Mouse (Mus musculus) midbrain, embryonic 16.5 days (tissue): ENCODE results near the gene Smoc1. TPM values are rescaled to one million over a fixed set of nuclear protein-coding genes. Genes with fewer than 3 reads are reported as not detected.
A peak's percentile ranks its signal among the peaks of the same experiment; 100 is the strongest.

Experiments
- ATAC-seq: fragments of 200-750 bp; cut with Nextera tagmentation; 2 replicates; pipeline ENCODE4 v1.8.0; 2017; ENCODE audit warnings: moderate TSS enrichment
- H3K27ac ChIP-seq: fragments of 300-500 bp; sonication (generic); 2 replicates; pipeline ENCODE4 v1.5.1; 2014; ENCODE audit warnings: mild to moderate bottlenecking, low read length, mixed read lengths
- H3K27me3 ChIP-seq: fragments of 300-500 bp; sonication (generic); 2 replicates; pipeline ENCODE4 v1.6.1; 2014; ENCODE audit warnings: low read depth, low read length, mixed read lengths; ENCODE audit not compliant: control insufficient read depth, insufficient read depth
- H3K36me3 ChIP-seq: fragments of 300-500 bp; sonication (generic); 2 replicates; pipeline ENCODE4 v1.6.1; 2014; ENCODE audit warnings: mild to moderate bottlenecking, low read length, moderate library complexity, mixed read lengths; ENCODE audit not compliant: control insufficient read depth, insufficient read depth
- H3K4me1 ChIP-seq: fragments of 300-500 bp; sonication (generic); 2 replicates; pipeline ENCODE4 v1.6.1; 2014; ENCODE audit warnings: mild to moderate bottlenecking, low read length, mixed read lengths; ENCODE audit not compliant: control insufficient read depth, insufficient read depth
- H3K4me2 ChIP-seq: fragments of 300-500 bp; sonication (generic); 2 replicates; pipeline ENCODE4 v1.6.1; 2014; ENCODE audit warnings: mild to moderate bottlenecking, low read length, mixed read lengths
- H3K4me3 ChIP-seq: fragments of 300-500 bp; sonication (generic); 2 replicates; pipeline ENCODE4 v1.5.1; 2014; ENCODE audit warnings: low read depth, mild to moderate bottlenecking, low read length, moderate library complexity, mixed read lengths
- H3K9ac ChIP-seq: fragments of 300-500 bp; sonication (generic); 2 replicates; pipeline ENCODE4 v1.6.1; 2014; ENCODE audit warnings: low read depth, low read length, mixed read lengths
- H3K9me3 ChIP-seq: fragments of 300-500 bp; sonication (generic); replicated peaks from 2 replicates; pipeline ENCODE4 v1.6.1; 2014; ENCODE audit warnings: mild to moderate bottlenecking, low read length, mixed read lengths; ENCODE audit not compliant: control insufficient read depth, poor library complexity, severe bottlenecking
- WGBS: fragments of 180-500 bp; shearing (Covaris S2); extraction: QIAGEN DNeasy Blood & Tissue Kit; methylation state at CpG from one replicate; pipeline ENCODE4 v1.1.7; 2014; 5-methylcytosine and 5-hydroxymethylcytosine counted together
- polyA plus RNA-seq: library from polyadenylated mRNA; unstranded; fragments of >200 nt; fragmentation: Nextera tagmentation; extraction: Ambion mirVana; gene quantifications from 2 replicates; pipeline ENCODE4 v1.2.1, GENCODE M21; 2015

Gene Smoc1
- polyA plus RNA-seq, 1 experiment from 2014 or later, result 29.0 TPM

DNA sequence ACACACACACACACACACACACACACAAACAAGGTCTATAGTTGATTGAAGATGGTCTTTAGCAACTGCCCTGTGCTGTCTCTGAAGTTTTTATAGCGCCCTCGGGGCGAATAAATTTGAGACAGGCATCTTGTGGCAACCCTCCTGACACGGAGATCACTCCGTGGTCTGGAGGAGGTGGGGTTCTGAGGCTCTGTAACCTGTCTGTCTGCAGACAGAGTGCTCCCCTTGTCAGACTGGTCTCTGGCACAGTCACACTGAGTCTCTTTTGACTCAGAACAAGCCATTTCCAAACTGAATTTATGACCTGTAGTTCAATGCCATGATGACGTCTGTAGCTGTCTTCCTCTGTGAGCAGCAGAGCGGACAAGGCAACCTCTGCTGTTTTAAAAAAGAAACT is 75.1 kb downstream of the Smoc1 start:
- Histone ChIP-seq H3K9ac (no peak overlapping the region), H3K36me3 (no peaks in the 10 kb centered on the region), H3K27ac (no peak overlapping the region), H3K9me3 (no peaks in the 10 kb centered on the region), H3K4me1 (peaks cover 11% of the 10 kb centered on the region), H3K4me3 (no peak overlapping the region), H3K4me2 (no peak overlapping the region), H3K27me3 (no peaks in the 10 kb centered on the region)
- no peak for ATAC-seq
- WGBS, result 83% methylated on average over 7 of the region's 7 CpGs

DNA sequence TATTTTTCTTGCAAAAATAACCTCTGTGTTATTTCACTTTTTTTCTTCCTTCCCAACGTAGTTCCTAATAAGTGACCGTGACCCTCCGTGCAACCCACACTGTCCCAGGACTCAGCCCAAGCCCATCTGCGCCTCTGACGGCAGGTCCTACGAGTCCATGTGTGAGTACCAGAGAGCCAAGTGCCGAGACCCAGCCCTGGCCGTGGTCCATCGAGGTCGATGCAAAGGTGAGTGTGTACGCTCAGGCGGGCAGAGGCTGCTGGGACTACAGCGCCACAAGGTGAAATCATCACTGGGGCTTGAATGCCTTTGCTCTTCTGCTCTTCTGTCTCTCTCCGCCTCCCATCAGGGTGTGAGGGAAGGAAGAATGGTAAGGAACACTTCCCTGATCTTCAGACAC is 77.9 kb downstream of the Smoc1 start:
- no peak for ATAC-seq
- no peaks in the 10 kb centered on the region for H3K27me3 ChIP-seq
- H3K4me3 ChIP-seq, result no peak overlapping the region
- WGBS, result 89% methylated on average over 14 of the region's 14 CpGs
- no peaks in the 10 kb centered on the region for H3K36me3 ChIP-seq
- peaks cover 12% of the 10 kb centered on the region for H3K4me1 ChIP-seq
- no peak overlapping the region for H3K4me2 ChIP-seq
- H3K9me3 ChIP-seq, result no peaks in the 10 kb centered on the region
- H3K9ac ChIP-seq, result no peak overlapping the region
- H3K27ac ChIP-seq, result no peak overlapping the region

DNA sequence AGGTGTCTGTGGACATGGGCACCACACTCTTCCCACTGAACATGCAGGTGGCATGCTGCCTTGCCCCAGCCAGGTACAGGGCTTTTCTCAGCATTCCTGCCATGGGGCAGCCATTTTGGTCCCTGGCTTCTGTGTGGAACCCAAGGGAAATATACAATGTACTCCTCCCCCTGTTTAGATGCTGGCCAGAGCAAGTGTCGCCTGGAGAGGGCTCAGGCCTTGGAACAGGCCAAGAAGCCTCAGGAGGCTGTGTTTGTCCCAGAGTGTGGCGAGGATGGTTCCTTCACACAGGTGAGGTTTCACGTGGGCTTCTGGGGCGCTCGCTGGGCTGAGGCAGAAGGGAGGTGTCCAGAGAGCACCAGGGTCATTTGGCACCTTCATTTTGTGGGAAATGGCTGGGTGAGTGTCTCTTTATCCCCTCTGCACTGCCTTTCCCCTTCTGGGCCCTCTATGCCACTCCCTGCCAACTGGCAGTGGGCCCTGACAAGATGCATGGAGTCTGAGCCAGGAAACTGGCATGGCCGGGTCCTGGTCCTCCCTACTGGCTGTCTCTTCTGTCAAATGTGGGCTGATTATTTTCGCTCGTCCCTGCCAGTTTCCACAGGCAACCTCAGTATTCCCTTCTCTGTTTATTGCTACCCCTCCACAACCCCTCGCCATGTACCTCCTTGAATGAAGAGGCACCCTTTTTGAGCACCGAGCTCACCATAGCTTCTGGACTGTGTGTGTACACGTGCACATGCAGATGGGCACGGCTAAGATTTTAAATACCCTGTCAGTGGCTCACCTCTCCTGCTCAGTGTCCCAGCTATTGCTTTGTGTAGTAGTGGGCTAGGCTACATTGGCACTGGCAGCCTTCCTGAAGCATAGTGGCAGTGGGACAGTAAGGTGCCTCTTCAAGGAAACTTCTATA is 79.4 kb downstream of the Smoc1 start:
- ATAC-seq, result peak; percentile 82
- H3K4me1 ChIP-seq, result peaks cover 6% of the 10 kb centered on the region; the same call in 1 of the 2 replicates
- H3K9ac ChIP-seq, result no peak overlapping the region
- H3K36me3 ChIP-seq, result no peaks in the 10 kb centered on the region
- WGBS, result 77% methylated on average over 12 of the region's 12 CpGs
- H3K27me3 ChIP-seq, result no peaks in the 10 kb centered on the region
- H3K9me3 ChIP-seq, result no peaks in the 10 kb centered on the region
- H3K4me3 ChIP-seq, result no peak overlapping the region
- no peak overlapping the region for H3K4me2 ChIP-seq
- peak overlapping the region; percentile 56 for H3K27ac ChIP-seq

DNA sequence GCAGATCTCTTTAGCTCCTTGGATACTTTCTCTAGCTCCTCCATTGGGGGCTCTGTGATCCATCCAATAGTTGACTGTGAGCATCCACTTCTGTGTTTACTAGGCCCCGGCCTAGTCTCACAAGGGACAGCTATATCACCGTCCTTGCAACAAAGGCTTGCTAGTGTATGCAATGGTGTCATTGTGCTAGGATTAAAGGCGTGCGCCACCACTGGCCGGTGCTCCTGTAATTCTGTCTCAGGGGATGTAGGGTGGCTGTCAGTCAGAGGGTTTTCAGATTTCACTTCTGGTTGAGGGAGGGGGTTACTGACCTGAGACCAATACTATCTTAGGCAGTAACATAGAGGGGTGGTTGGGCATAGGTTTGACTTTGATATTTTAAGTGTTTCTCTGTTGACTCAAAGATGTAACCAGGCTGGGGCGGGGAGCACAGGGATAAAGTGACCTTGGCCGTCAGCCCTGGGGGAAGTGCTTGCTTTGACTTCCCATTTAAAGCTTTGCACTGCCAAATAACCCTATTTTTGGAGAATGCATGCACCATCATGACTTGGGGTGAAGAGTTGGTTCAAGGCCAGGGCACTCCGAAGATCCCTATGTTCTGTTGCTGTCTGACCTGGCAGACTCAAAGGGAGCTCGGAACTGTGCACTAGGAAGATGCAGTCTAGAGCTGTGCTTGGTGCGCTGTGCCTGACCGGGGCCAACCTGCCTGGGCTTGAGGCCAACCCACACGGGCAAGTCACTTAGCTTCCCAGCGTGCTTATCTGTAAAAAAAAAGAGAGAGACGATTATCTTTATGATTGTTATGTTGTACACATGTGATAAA is 80.9 kb downstream of the Smoc1 start:
- Histone ChIP-seq H3K9me3 (no peaks in the 10 kb centered on the region), H3K36me3 (no peaks in the 10 kb centered on the region), H3K4me2 (no peak overlapping the region), H3K4me1 (peaks cover 6% of the 10 kb centered on the region; the same call in 1 of the 2 replicates), H3K9ac (no peak overlapping the region), H3K27me3 (no peaks in the 10 kb centered on the region), H3K4me3 (no peak overlapping the region), H3K27ac (no peak overlapping the region)
- ATAC-seq, result no peak; the same call in 1 of the 2 replicates
- 68% methylated on average over 14 of the region's 14 CpGs for WGBS

DNA sequence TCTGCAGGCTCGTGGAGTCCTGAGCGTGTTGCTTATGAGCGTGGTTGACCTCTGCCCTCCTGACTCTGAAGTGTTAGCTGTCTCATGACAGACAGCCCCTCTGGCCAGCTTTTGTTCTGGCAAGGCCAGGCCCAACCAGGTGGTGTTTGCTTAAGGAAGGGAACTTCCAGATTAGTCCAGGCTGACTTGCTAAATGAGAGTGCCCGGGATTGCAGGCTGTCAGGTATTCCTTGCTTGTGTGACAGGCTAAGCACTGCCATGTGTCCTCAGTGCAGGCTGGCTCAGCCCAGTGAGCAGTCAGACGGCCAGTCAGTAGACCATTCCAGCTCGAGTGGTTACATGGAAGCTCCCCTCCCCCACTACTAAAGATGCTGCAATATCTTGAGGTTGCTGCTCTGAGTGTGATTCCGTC is 82.0 kb downstream of the Smoc1 start:
- WGBS, result 31% methylated on average over 7 of the region's 7 CpGs
- H3K4me1 ChIP-seq, result peaks cover 6% of the 10 kb centered on the region; the same call in 1 of the 2 replicates
- no peak overlapping the region for H3K4me2 ChIP-seq
- no peaks in the 10 kb centered on the region for H3K9me3 ChIP-seq
- no peaks in the 10 kb centered on the region for H3K36me3 ChIP-seq
- H3K27ac ChIP-seq, result no peak overlapping the region
- H3K27me3 ChIP-seq, result no peaks in the 10 kb centered on the region
- H3K9ac ChIP-seq, result peak overlapping the region; percentile 21; the same call in 1 of the 2 replicates
- no peak for ATAC-seq
- no peak overlapping the region for H3K4me3 ChIP-seq

DNA sequence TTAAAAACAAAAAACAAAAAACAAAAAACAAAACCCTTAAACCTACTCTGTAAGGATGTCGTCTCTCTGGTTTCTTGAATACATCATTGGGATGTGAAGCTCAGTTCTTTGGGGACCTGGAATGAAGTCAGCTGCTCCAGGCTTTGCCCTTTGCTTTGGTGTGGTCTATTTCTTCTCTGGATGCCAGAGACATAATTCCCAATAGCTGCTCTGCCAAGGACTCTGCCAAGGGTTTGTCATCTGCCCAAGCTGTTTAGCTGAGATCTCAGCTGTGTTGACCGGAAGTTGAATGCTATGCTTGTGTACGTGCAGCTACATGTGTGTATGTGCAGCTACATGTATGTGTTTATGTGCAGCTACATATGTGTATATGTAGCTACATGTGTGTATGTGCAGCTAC is 83.4 kb downstream of the Smoc1 start:
- Histone ChIP-seq H3K9ac (no peak overlapping the region), H3K27me3 (no peaks in the 10 kb centered on the region), H3K4me3 (no peak overlapping the region), H3K9me3 (no peaks in the 10 kb centered on the region), H3K36me3 (no peaks in the 10 kb centered on the region), H3K27ac (no peak overlapping the region), H3K4me1 (peaks cover 6% of the 10 kb centered on the region; the same call in 1 of the 2 replicates), H3K4me2 (no peak overlapping the region)
- 78% methylated on average over 3 of the region's 3 CpGs for WGBS
- no peak for ATAC-seq

DNA sequence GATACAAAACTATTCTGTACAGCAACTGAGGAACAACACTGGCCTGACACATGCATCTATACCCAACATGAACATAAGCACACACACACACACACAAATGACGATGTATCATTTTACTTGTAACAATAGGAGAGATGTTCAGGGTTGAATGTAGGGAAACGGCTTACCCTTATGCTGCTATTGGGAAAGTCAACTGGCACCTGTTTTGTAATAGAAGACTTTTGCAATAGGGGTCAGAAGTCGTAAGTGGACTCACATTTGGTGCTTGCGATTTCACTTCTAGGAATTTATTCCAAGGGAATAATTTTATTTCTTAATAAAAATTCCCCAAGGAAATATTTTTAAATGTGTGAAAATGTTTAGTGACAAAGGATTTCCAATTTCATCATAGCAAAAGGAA is 85.7 kb downstream of the Smoc1 start:
- H3K4me2 ChIP-seq, result no peak overlapping the region
- H3K27me3 ChIP-seq, result no peaks in the 10 kb centered on the region
- H3K4me1 ChIP-seq, result peaks cover 6% of the 10 kb centered on the region; the same call in 1 of the 2 replicates
- H3K36me3 ChIP-seq, result no peaks in the 10 kb centered on the region
- H3K27ac ChIP-seq, result no peak overlapping the region
- H3K4me3 ChIP-seq, result no peak overlapping the region
- no peaks in the 10 kb centered on the region for H3K9me3 ChIP-seq
- H3K9ac ChIP-seq, result no peak overlapping the region
- ATAC-seq, result no peak
- 94% methylated on average over 4 of the region's 4 CpGs for WGBS

DNA sequence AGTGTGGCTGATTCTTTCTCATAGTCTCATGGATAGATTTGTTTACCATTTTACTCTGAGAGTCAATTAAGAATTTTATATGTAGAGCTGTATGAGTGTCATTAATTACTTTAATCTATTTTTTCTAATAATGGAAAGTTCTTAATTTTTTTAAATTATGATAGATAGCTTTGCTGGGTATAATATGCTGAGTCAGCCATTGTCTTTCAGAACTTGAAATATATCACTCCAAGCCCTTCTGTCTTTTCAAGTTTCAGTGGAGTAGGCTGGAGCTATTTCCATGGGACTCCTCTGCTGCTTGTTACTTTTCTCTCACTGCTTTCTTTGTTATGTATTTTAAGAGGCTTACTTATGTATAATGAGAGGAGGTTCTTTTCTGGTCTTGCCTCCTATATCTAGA is 93.7 kb downstream of the Smoc1 start:
- Histone ChIP-seq H3K27me3 (no peaks in the 10 kb centered on the region), H3K9me3 (no peaks in the 10 kb centered on the region), H3K4me1 (no peaks in the 10 kb centered on the region), H3K4me2 (no peak overlapping the region), H3K9ac (no peak overlapping the region), H3K36me3 (no peaks in the 10 kb centered on the region), H3K4me3 (no peak overlapping the region), H3K27ac (no peak overlapping the region)
- ATAC-seq, result no peak

DNA sequence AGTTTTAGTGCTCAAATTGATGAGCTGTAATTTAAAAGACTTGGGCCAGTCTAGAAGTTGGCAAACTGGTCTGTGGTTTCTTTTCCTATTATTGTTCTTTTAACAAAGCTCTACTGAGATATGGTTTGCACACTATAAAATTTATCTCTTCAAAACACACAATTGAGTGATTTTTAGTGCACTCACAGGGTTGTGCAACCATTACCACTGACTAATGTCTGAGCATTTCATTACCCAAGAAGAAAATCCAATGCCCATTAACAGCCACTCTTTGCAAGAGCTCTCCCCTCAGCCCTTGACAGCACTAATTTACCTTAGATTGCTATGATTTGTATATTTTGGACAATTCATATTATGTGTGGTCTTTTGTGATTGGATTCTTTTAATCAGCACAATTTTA is 97.2 kb downstream of the Smoc1 start:
- H3K36me3 ChIP-seq, result no peaks in the 10 kb centered on the region
- no peak overlapping the region for H3K27ac ChIP-seq
- H3K9ac ChIP-seq, result no peak overlapping the region
- no peaks in the 10 kb centered on the region for H3K4me1 ChIP-seq
- H3K4me3 ChIP-seq, result no peak overlapping the region
- H3K4me2 ChIP-seq, result no peak overlapping the region
- no peak for ATAC-seq
- H3K27me3 ChIP-seq, result no peaks in the 10 kb centered on the region
- H3K9me3 ChIP-seq, result no peaks in the 10 kb centered on the region
